Mouse (Mus musculus) cerebellum, adult 2 months (tissue): ENCODE results near the gene Bag6. TPM values are rescaled to one million over a fixed set of nuclear protein-coding genes. Genes with fewer than 3 reads are reported as not detected.
A peak's percentile ranks its signal among the peaks of the same experiment; 100 is the strongest.
"Not testable (repeated sequence)": the region's sequence is repeated elsewhere in the genome, so short reads cannot be mapped to it uniquely, and the experiment has no call there.

Experiments used
- DNase-seq, 2 experiments: peaks; one replicate each; pipeline ENCODE4 v3.0.0; 2021
- H3K27ac ChIP-seq: fragments of 200-500 bp; 2 replicates; pipeline ENCODE4 v1.5.1; 2012; ENCODE audit warnings: low read length, control low read depth, inconsistent platforms; ENCODE audit not compliant: insufficient read depth
- H3K27me3 ChIP-seq: fragments of 200-500 bp; 2 replicates; pipeline ENCODE4 v1.6.1; 2012; ENCODE audit warnings: inconsistent platforms, mild to moderate bottlenecking, low read length, moderate library complexity; ENCODE audit not compliant: control insufficient read depth, insufficient read depth
- H3K4me1 ChIP-seq: fragments of 200-500 bp; 2 replicates; pipeline ENCODE4 v1.6.1; 2011; ENCODE audit warnings: low read length; ENCODE audit not compliant: control insufficient read depth, insufficient read depth
- H3K4me3 ChIP-seq: fragments of 200-500 bp; replicated peaks from 2 replicates; pipeline ENCODE3; 2011; ENCODE audit warnings: mild to moderate bottlenecking, low read depth, low read length, control low read depth; ENCODE audit not compliant: insufficient read depth
- CTCF ChIP-seq: fragments of 200-500 bp; IDR thresholded peaks from 2 replicates; pipeline ENCODE4 v1.5.1; 2011; ENCODE audit warnings: low read depth, mild to moderate bottlenecking, control low read depth, low read length, moderate library complexity, borderline replicate concordance; ENCODE audit not compliant: insufficient read depth
- POLR2A ChIP-seq: fragments of 200-500 bp; IDR thresholded peaks from 2 replicates; pipeline ENCODE4 v1.6.1; 2011; ENCODE audit warnings: low read length, control low read depth, borderline replicate concordance; ENCODE audit not compliant: insufficient read depth
- WGBS: fragments of 180-500 bp; shearing (Covaris S2); methylation state at CpG from one replicate; pipeline ENCODE4 v1.1.7; 2018; 5-methylcytosine and 5-hydroxymethylcytosine counted together
- polyA plus RNA-seq: library from polyadenylated mRNA; depleted of rRNA; stranded (reverse); fragments of >200 nt; gene quantifications from 2 replicates; pipeline ENCODE4 v1.2.3, GENCODE M21; 2012

Gene Bag6
- polyA plus RNA-seq, 1 experiment = 211 TPM

DNA sequence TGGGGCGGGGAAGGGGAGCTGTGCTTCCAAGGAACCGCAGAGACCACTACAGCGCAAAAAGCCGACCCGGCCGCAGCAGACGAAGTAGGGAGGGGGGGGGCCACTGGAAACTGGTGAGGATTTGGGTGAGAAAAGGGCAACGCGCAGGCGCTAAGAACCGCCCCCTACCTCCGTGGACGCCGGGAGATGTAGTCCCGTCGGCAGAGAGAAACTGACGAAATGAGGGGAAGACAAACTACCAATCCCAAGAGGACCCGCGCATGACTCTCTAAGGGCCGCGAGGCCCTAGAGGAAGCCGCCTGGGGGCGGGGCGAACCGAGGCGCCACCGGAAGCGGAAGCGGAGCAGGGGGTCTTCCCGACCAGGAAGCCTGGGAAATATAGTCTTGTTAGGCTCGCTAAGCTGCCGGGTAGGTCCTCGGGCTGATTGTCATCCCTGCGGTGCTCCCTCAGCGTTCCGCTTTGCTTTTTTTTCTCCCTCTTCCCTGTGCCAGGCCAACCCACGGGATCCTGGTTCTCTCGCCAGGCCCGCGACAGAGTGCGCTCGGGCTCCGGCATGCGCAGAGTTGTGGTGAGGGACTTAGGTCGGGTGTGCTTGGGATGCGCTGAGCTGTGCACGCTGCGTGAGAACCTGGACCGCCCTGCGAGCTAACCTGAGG is 13.7 kb upstream of the Bag6 start, which contains the start of gene Gpank1:
Gene Gpank1, plus strand, starts transcription at position 313 of the 657 bp plus-strand sequence.
- Histone ChIP-seq H3K27ac (peak within 1 kb of the TSS; percentile 74), H3K4me3 (peak within 1 kb of the TSS; percentile 90), H3K27me3 (no peaks in the 10 kb centered on the region), H3K4me1 (peaks cover 6% of the 10 kb centered on the region; the same call in 1 of the 2 replicates)
- peak; percentile 96 to 99 for DNase-seq
- under 1% methylated on average over 50 of the region's 50 CpGs for WGBS
- TF ChIP-seq POLR2A (peak; percentile 52; the same call in 1 of the 2 replicates), CTCF (no peak)

DNA sequence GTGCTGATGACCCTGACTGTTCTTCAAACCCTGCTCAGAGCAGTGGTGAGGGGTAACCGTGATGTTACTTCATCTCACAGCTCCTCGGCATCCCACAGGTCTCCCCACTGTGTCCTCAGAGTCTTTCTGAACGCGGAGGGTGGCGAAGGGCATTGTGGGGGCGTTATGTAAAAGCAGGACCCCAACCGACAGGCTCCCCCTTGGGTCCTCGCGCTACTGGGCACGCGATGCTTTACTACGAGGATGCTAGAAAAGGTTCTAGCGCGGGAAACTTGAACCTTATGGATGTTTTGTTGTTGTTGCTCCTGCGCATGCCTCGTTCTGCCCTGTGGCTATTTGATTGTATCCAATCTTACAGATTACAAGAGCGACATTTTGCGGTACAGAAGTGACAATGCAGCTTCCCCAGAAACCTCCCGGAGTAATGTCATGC is 13.1 kb upstream of the Bag6 start, which contains the start of gene Csnk2b:
Gene Csnk2b, minus strand, starts transcription at position 183 of the 433 bp plus-strand sequence.
- Histone ChIP-seq H3K27ac (peak within 1 kb of the TSS; percentile 74), H3K4me3 (peak within 1 kb of the TSS; percentile 90), H3K4me1 (peaks cover 6% of the 10 kb centered on the region; the same call in 1 of the 2 replicates), H3K27me3 (no peaks in the 10 kb centered on the region)
- TF ChIP-seq POLR2A = no peak; the same call in 1 of the 2 replicates
- TF ChIP-seq CTCF = peak; percentile 54; the same call in 1 of the 2 replicates
- WGBS = under 1% methylated on average over 19 of the region's 19 CpGs
- peak; percentile 76 to 82 for DNase-seq

GRCm38 (mm10) chr17:35123287-35123686 is 11.7 kb upstream of the Bag6 start:
- not testable (repeated sequence) for H3K27me3 ChIP-seq, H3K4me1 ChIP-seq, H3K4me3 ChIP-seq, DNase-seq, H3K27ac ChIP-seq
- WGBS = 73% methylated on average over 9 of the region's 9 CpGs

DNA sequence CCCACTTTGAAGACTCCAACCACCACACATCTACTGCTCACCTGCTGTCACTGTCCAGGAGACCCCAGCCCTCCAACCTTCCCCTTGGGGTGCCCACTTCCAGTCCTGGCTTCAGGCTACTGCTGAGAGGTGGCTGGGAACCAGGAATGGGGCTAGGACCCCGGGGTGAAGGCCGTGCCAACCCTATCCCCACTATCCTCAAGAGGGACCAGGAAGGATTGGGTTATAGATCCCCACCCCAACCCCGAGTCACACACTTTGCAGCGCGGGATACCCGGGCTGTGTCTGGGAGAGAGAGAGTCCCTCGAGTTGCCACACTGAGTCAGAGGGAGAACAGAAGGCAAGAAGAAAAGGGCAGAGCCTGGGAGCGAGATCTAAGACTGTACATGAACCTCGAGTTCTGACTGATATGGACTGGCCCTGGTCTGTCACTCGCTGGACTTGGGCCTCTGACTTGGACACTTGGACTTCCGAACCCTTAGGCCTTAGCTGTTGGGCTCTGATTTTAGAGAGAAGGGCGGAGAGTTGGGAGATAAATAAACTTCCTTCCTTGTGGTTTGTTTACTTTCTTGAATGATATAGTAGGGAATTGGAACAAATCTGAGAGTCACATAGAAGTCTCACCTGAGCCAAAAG is 10.6 kb upstream of the Bag6 start:
- not testable (repeated sequence) for H3K27me3 ChIP-seq, H3K4me3 ChIP-seq, DNase-seq, H3K4me1 ChIP-seq, H3K27ac ChIP-seq
- WGBS = 92% methylated on average over 12 of the region's 12 CpGs

DNA sequence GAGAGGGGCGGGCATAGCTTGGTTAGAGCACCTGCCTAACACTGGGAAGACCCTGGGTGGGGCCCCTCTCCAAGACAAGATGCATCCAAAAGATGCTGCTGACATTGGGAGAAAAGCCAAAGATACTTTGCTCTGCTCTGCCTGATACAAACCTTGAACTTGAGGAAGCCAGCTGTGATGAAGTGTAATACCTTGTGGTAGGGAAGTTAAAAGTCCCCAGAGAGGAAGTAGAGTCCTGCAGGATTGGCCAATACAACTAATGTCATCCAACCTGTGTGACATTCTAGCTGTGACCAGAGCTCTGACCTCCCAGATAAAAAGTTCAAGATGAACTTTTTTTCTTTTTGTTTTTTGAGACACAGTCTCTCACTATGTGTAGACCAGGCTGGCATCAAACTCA is 9.9 kb upstream of the Bag6 start:
- 94% methylated on average over 1 of the region's 1 CpGs for WGBS
- DNase-seq = no peak
- H3K4me1 ChIP-seq = peaks cover 10% of the 10 kb centered on the region
- H3K4me3 ChIP-seq = no peak overlapping the region
- TF ChIP-seq POLR2A (no peak), CTCF (no peak)
- H3K27ac ChIP-seq = no peak overlapping the region
- no peaks in the 10 kb centered on the region for H3K27me3 ChIP-seq

DNA sequence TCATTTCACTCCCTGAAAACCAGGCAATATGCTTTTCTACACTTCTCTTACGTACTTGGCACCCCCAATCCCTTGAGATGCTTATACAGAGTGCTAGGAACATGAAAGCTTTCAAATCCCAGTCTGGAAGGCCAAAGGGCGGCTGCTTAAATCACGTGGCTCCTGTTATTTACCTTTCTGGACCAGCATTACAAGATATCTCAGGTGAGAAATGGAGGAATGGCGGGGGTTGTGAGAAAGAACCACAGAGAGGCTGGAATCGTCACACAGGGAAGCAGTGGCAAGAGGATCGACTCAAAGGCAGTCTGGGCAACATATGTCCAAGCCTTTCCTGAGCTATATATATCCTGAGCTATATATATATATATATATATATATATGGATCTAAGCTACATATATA is 9.4 kb upstream of the Bag6 start:
- H3K27ac ChIP-seq = peak overlapping the region; percentile 10; the same call in 1 of the 2 replicates
- WGBS = 27% methylated on average over 6 of the region's 6 CpGs

GRCm38 (mm10) chr17:35126206-35126611 is 8.8 kb upstream of the Bag6 start, which contains the start of gene D17H6S53E:
Gene D17H6S53E, plus strand, starts transcription at chr17:35126373.
- no peaks in the 10 kb centered on the region for H3K27me3 ChIP-seq
- H3K4me1 ChIP-seq = peaks cover 10% of the 10 kb centered on the region
- H3K27ac ChIP-seq = peak within 1 kb of the TSS; percentile 78
- H3K4me3 ChIP-seq = peak within 1 kb of the TSS; percentile 79
- WGBS = 1% methylated on average over 36 of the region's 36 CpGs
- no peak for TF ChIP-seq CTCF
- TF ChIP-seq POLR2A = peak; percentile 57; the same call in 1 of the 2 replicates
- DNase-seq = peak; percentile 73 to 78

More for the DNA sequence above, 9.4 kb upstream of the Bag6 start:
- TF ChIP-seq CTCF (no peak), POLR2A (no peak)
- H3K27me3 ChIP-seq = no peaks in the 10 kb centered on the region
- peaks cover 10% of the 10 kb centered on the region for H3K4me1 ChIP-seq
- DNase-seq = no peak
- H3K4me3 ChIP-seq = peak overlapping the region; percentile 23

DNA sequence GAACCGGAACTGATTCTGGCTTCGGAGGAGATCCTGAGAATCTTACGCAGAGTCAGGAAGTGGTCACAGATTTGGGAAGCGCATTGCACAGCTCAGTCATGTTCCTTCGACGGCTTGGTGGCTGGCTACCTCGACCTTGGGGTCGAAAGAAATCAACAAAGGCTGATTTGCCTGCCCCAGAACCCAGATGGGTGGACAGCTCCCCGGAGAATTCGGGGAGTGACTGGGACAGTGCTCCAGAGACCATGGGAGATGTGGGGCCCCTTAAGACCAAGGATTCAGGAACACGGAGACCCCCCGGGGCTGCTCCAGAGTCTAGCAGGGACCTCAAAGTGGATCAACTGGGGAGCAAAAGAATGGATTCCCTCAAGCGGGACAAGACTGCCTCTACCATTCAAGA is 8.0 kb upstream of the Bag6 start:
- TF ChIP-seq CTCF (no peak), POLR2A (no peak)
- Histone ChIP-seq H3K4me1 (peaks cover 10% of the 10 kb centered on the region), H3K27ac (no peak overlapping the region), H3K4me3 (peak overlapping the region; percentile 79), H3K27me3 (no peaks in the 10 kb centered on the region)
- DNase-seq = no peak
- 57% methylated on average over 13 of the region's 13 CpGs for WGBS
